Mouse (Mus musculus): ENCODE results near the gene Snx17. TPM values are rescaled to one million over a fixed set of nuclear protein-coding genes. Genes with fewer than 3 reads are reported as not detected.
"Not testable (repeated sequence)": the region's sequence is repeated elsewhere in the genome, so short reads cannot be mapped to it uniquely, and the experiment has no call there.

Snx17 gene
- polyA plus RNA-seq, 1 experiment from 2014 or later: 140 TPM

GRCm38 (mm10) chr5:31199893-31200292 is 6.9 kb downstream of the Snx17 start:
- Histone ChIP-seq H3K36me3 (peaks cover 87% of the 10 kb centered on the region), H3K9me3 (replicated peaks) (peaks cover 4% of the 10 kb centered on the region; the same call in 1 of the 2 replicates), H3K4me1 (peaks cover 21% of the 10 kb centered on the region), H3K4me3 (no peak overlapping the region; the same call in 1 of the 2 replicates), H3K27me3 (ENCODE audit: low read depth, poor library complexity, severe bottlenecking) (no peaks in the 10 kb centered on the region), H3K27ac (no peak overlapping the region)
- 92% methylated on average over 9 of the region's 9 CpGs for WGBS
- DNase-seq (ENCODE audit: low spot score): no peak

GRCm38 (mm10) chr5:31200327-31200768 is 7.3 kb downstream of the Snx17 start:
- peak overlapping the region; percentile 87 for H3K4me3 ChIP-seq
- H3K27me3 ChIP-seq (ENCODE audit: low read depth, poor library complexity, severe bottlenecking): no peaks in the 10 kb centered on the region
- H3K27ac ChIP-seq: no peak overlapping the region
- 91% methylated on average over 27 of the region's 27 CpGs for WGBS
- H3K36me3 ChIP-seq: peaks cover 87% of the 10 kb centered on the region
- H3K9me3 ChIP-seq (replicated peaks): peaks cover 4% of the 10 kb centered on the region; the same call in 1 of the 2 replicates
- no peak for DNase-seq (ENCODE audit: low spot score)
- peaks cover 21% of the 10 kb centered on the region for H3K4me1 ChIP-seq

GRCm38 (mm10) chr5:31201042-31201741 is 8.2 kb downstream of the Snx17 start:
- peaks cover 4% of the 10 kb centered on the region; the same call in 1 of the 2 replicates for H3K9me3 ChIP-seq (replicated peaks)
- H3K27ac ChIP-seq: peak overlapping the region; percentile 95
- H3K36me3 ChIP-seq: peaks cover 87% of the 10 kb centered on the region
- no peaks in the 10 kb centered on the region for H3K27me3 ChIP-seq (ENCODE audit: low read depth, poor library complexity, severe bottlenecking)
- DNase-seq (ENCODE audit: low spot score): no peak
- 23% methylated on average over 13 of the region's 13 CpGs for WGBS
- peak overlapping the region; percentile 87 for H3K4me3 ChIP-seq
- peaks cover 21% of the 10 kb centered on the region for H3K4me1 ChIP-seq

- peak within 1 kb of the TSS; percentile 87 for H3K4me3 ChIP-seq
- peaks cover 21% of the 10 kb centered on the region for H3K4me1 ChIP-seq
- peak; percentile 96 for DNase-seq (ENCODE audit: low spot score)
- H3K27me3 ChIP-seq (ENCODE audit: low read depth, poor library complexity, severe bottlenecking): no peaks in the 10 kb centered on the region
- under 1% methylated on average over 53 of the region's 53 CpGs for WGBS
- peaks cover 4% of the 10 kb centered on the region; the same call in 1 of the 2 replicates for H3K9me3 ChIP-seq (replicated peaks)
- peaks cover 85% of the 10 kb centered on the region for H3K36me3 ChIP-seq
- H3K27ac ChIP-seq: peak within 1 kb of the TSS; percentile 95
These were observed 8.9 kb downstream of the Snx17 start, which contains the start of gene Zfp513 for GRCm38 (mm10) chr5:31201742-31202590. Zfp513 (minus strand) TSS chr5:31202303.

- Histone ChIP-seq H3K4me3 (peak overlapping the region; percentile 87), H3K36me3 (peaks cover 85% of the 10 kb centered on the region), H3K27me3 (ENCODE audit: low read depth, poor library complexity, severe bottlenecking) (no peaks in the 10 kb centered on the region), H3K27ac (peak overlapping the region; percentile 95), H3K9me3 (replicated peaks) (peaks cover 4% of the 10 kb centered on the region; the same call in 1 of the 2 replicates), H3K4me1 (peaks cover 21% of the 10 kb centered on the region)
- no peak for DNase-seq (ENCODE audit: low spot score)
- 85% methylated on average over 7 of the region's 7 CpGs for WGBS
These were observed 9.9 kb downstream of the Snx17 start for GRCm38 (mm10) chr5:31202933-31203332.

- Histone ChIP-seq H3K9me3 (replicated peaks) (peaks cover 4% of the 10 kb centered on the region; the same call in 1 of the 2 replicates), H3K27me3 (ENCODE audit: low read depth, poor library complexity, severe bottlenecking) (no peaks in the 10 kb centered on the region), H3K4me1 (peaks cover 21% of the 10 kb centered on the region), H3K27ac (no peak overlapping the region), H3K36me3 (peaks cover 85% of the 10 kb centered on the region), H3K4me3 (no peak overlapping the region)
- no peak for DNase-seq (ENCODE audit: low spot score)
- WGBS: 87% methylated on average over 2 of the region's 2 CpGs
These were observed 10.8 kb downstream of the Snx17 start for GRCm38 (mm10) chr5:31203866-31204265.

- H3K27me3 ChIP-seq (ENCODE audit: low read depth, poor library complexity, severe bottlenecking): no peaks in the 10 kb centered on the region
- H3K9me3 ChIP-seq (replicated peaks): peaks cover 4% of the 10 kb centered on the region; the same call in 1 of the 2 replicates
- H3K4me1 ChIP-seq: peaks cover 21% of the 10 kb centered on the region
- H3K4me3 ChIP-seq: no peak overlapping the region
- no peak overlapping the region for H3K27ac ChIP-seq
- no peak for DNase-seq (ENCODE audit: low spot score)
- WGBS: 96% methylated on average over 6 of the region's 6 CpGs
- H3K36me3 ChIP-seq: peaks cover 81% of the 10 kb centered on the region
These were observed 11.4 kb downstream of the Snx17 start for GRCm38 (mm10) chr5:31204421-31204820.

GRCm38 (mm10) chr5:31216554-31216953 is 23.5 kb downstream of the Snx17 start:
- H3K27me3 ChIP-seq (ENCODE audit: low read depth, poor library complexity, severe bottlenecking); H3K4me3 ChIP-seq; H3K27ac ChIP-seq; H3K9me3 ChIP-seq (replicated peaks); H3K4me1 ChIP-seq; DNase-seq (ENCODE audit: low spot score): not testable (repeated sequence)
- WGBS: 88% methylated on average over 6 of the region's 6 CpGs
- peaks cover 11% of the 10 kb centered on the region; the same call in 1 of the 2 replicates for H3K36me3 ChIP-seq

GRCm38 (mm10) chr5:31218294-31218693 is 25.3 kb downstream of the Snx17 start:
- Histone ChIP-seq H3K4me1 (peaks cover 5% of the 10 kb centered on the region; the same call in 1 of the 2 replicates), H3K27ac (no peak overlapping the region), H3K9me3 (replicated peaks) (no peaks in the 10 kb centered on the region), H3K4me3 (no peak overlapping the region), H3K27me3 (ENCODE audit: low read depth, poor library complexity, severe bottlenecking) (no peaks in the 10 kb centered on the region), H3K36me3 (peaks cover 11% of the 10 kb centered on the region; the same call in 1 of the 2 replicates)
- no peak for DNase-seq (ENCODE audit: low spot score)
- 63% methylated on average over 7 of the region's 7 CpGs for WGBS

GRCm38 (mm10) chr5:31219070-31219469 is 26.0 kb downstream of the Snx17 start:
- Histone ChIP-seq H3K27me3 (ENCODE audit: low read depth, poor library complexity, severe bottlenecking) (no peaks in the 10 kb centered on the region), H3K4me1 (peaks cover 5% of the 10 kb centered on the region; the same call in 1 of the 2 replicates), H3K4me3 (peak overlapping the region; percentile 98), H3K27ac (no peak overlapping the region), H3K36me3 (peaks cover 11% of the 10 kb centered on the region; the same call in 1 of the 2 replicates), H3K9me3 (replicated peaks) (no peaks in the 10 kb centered on the region)
- DNase-seq (ENCODE audit: low spot score): no peak
- WGBS: 5% methylated on average over 2 of the region's 2 CpGs

- peak overlapping the region; percentile 98 for H3K4me3 ChIP-seq
- peaks cover 11% of the 10 kb centered on the region; the same call in 1 of the 2 replicates for H3K36me3 ChIP-seq
- 3% methylated on average over 11 of the region's 11 CpGs for WGBS
- H3K27ac ChIP-seq: peak overlapping the region; percentile 96
- H3K27me3 ChIP-seq (ENCODE audit: low read depth, poor library complexity, severe bottlenecking): no peaks in the 10 kb centered on the region
- peaks cover 5% of the 10 kb centered on the region; the same call in 1 of the 2 replicates for H3K4me1 ChIP-seq
- no peaks in the 10 kb centered on the region for H3K9me3 ChIP-seq (replicated peaks)
- no peak for DNase-seq (ENCODE audit: low spot score)
These were observed 26.4 kb downstream of the Snx17 start for GRCm38 (mm10) chr5:31219474-31219873.

- Histone ChIP-seq H3K27me3 (ENCODE audit: low read depth, poor library complexity, severe bottlenecking) (no peaks in the 10 kb centered on the region), H3K36me3 (peaks cover 11% of the 10 kb centered on the region; the same call in 1 of the 2 replicates), H3K4me3 (peak overlapping the region; percentile 98), H3K9me3 (replicated peaks) (no peaks in the 10 kb centered on the region), H3K4me1 (peaks cover 5% of the 10 kb centered on the region; the same call in 1 of the 2 replicates), H3K27ac (peak overlapping the region; percentile 96)
- WGBS: under 1% methylated on average over 40 of the region's 40 CpGs
- no peak for DNase-seq (ENCODE audit: low spot score)
These were observed 27.0 kb downstream of the Snx17 start for GRCm38 (mm10) chr5:31219911-31220447.

All from limb, embryonic 10.5 days (tissue).